Mouse (Mus musculus) 3T3-L1 (cell line): ENCODE data around the gene Strn3.

Experiments
- DNase-seq: peaks from one replicate; pipeline ENCODE4 v3.0.0-alpha.2; 2015; ENCODE audit warnings: low read depth, low spot score

Gene Strn3

GRCm38 (mm10) chr12:51691845-51692632, at the start of gene Strn3:
Gene Strn3 (minus strand): TSS chr12:51691897.
- DNase-seq = peak; percentile 99

GRCm38 (mm10) chr12:51736807-51737206, 45.1 kb upstream of the Strn3 start:
- no peak for DNase-seq

GRCm38 (mm10) chr12:51736381-51736780, 44.7 kb upstream of the Strn3 start:
- DNase-seq = no peak

GRCm38 (mm10) chr12:51735840-51736271, 44.2 kb upstream of the Strn3 start:
- peak; percentile 64 for DNase-seq

GRCm38 (mm10) chr12:51734605-51735211, 43.0 kb upstream of the Strn3 start:
- DNase-seq = peak; percentile 58

GRCm38 (mm10) chr12:51729827-51730226, 38.1 kb upstream of the Strn3 start:
- DNase-seq = no peak

- DNase-seq = no peak
These were observed 37.4 kb upstream of the Strn3 start for GRCm38 (mm10) chr12:51729058-51729457.

- DNase-seq = peak; percentile 67
These were observed 30.1 kb upstream of the Strn3 start for GRCm38 (mm10) chr12:51721836-51722235.

- no peak for DNase-seq
These were observed 26.9 kb upstream of the Strn3 start for GRCm38 (mm10) chr12:51718617-51719016.

- DNase-seq = no peak
These were observed 21.0 kb upstream of the Strn3 start for GRCm38 (mm10) chr12:51712685-51713084.

GRCm38 (mm10) chr12:51710154-51710553, 18.5 kb upstream of the Strn3 start:
- DNase-seq = no peak

GRCm38 (mm10) chr12:51709741-51710140, 18.0 kb upstream of the Strn3 start:
- DNase-seq = no peak

- no peak for DNase-seq
These were observed 17.4 kb upstream of the Strn3 start for GRCm38 (mm10) chr12:51708941-51709686.

GRCm38 (mm10) chr12:51706673-51707235, 15.1 kb upstream of the Strn3 start:
- peak; percentile 52 for DNase-seq

- no peak for DNase-seq
These were observed 14.1 kb upstream of the Strn3 start for GRCm38 (mm10) chr12:51705778-51706177.

GRCm38 (mm10) chr12:51704572-51704971, 12.9 kb upstream of the Strn3 start:
- DNase-seq = no peak

- DNase-seq = peak; percentile 53
These were observed 12.2 kb upstream of the Strn3 start for GRCm38 (mm10) chr12:51703859-51704258.

GRCm38 (mm10) chr12:51701723-51702122, 10.0 kb upstream of the Strn3 start:
- no peak for DNase-seq

GRCm38 (mm10) chr12:51699623-51700393, 8.1 kb upstream of the Strn3 start:
- peak; percentile 72 for DNase-seq

GRCm38 (mm10) chr12:51696157-51696556, 4.5 kb upstream of the Strn3 start:
- DNase-seq = peak; percentile 76

- no peak for DNase-seq
These were observed 3.3 kb upstream of the Strn3 start for GRCm38 (mm10) chr12:51694966-51695365.
